ENCODE assay signal across 8 mouse cellular contexts in genomic region chr8:107576702-107577101, GRCm38 (mm10). TPM values are rescaled to one million over a fixed set of nuclear protein-coding genes. Genes with fewer than 3 reads are reported as not detected.
DNase-seq lines count a peak whose midpoint lies in the region; ATAC-seq and TF ChIP-seq lines count a peak whose summit lies in the region.

No protein-coding gene starts in this region.

- peak; percentile 78 for ATAC-seq in erythroblast, adult 5-6 weeks (replicated peaks; ENCODE audit: low FRiP score, poor library complexity, severe bottlenecking)
- 0 out of 2 replicates have a peak, but pooled peaks have one; percentile 34 for ATAC-seq in heart, embryonic 12.5 days (ENCODE audit: insufficient number of reproducible peaks, low FRiP score)
- peak; percentile 75 for ATAC-seq in kidney, embryonic 16.5 days (ENCODE audit: low FRiP score, low TSS enrichment)
- peak; percentile 26; the same call in 1 of the 2 replicates for ATAC-seq in stomach, embryonic 16.5 days (ENCODE audit: insufficient read depth, low FRiP score)

- TF ChIP-seq POLR2A in bone marrow macrophage, adult 2 months (IDR thresholded peaks at IDR 0.05; ENCODE audit: borderline replicate concordance, low read depth, low read length), result no peak
- no peak for TF ChIP-seq POLR2A in liver, adult 2 months (IDR thresholded peaks at IDR 0.05; ENCODE audit: extremely low read depth, insufficient read depth, low read length)

- peak overlapping the region; percentile 24; the same call in 1 of the 2 replicates for H3K9ac ChIP-seq in heart, embryonic 12.5 days
- H3K9ac ChIP-seq in kidney, embryonic 16.5 days (replicated peaks; ENCODE audit: low read length), result peak overlapping the region; percentile 61
- H3K9ac ChIP-seq in liver, adult 2 months (ENCODE audit: low read depth, low read length), result peak overlapping the region; percentile 66; the same call in 1 of the 2 replicates
- peak overlapping the region; percentile 67 for H3K9ac ChIP-seq in stomach, embryonic 16.5 days (ENCODE audit: low read length)

- peak; percentile 61 for DNase-seq in CD4-positive helper T cell, adult 2 months (ENCODE audit: low read depth, low spot score)
- peak; percentile 62 for DNase-seq in liver, adult 2 months (ENCODE audit: extremely low read depth, low read depth, low spot score)
- DNase-seq in natural killer cell, adult 2 months (ENCODE audit: low spot score in 2 of 2), result peak; percentile 58 to 68

- no peak overlapping the region for H3K4me3 ChIP-seq in bone marrow macrophage, adult 2 months (ENCODE audit: insufficient read depth, low read length)
- H3K4me3 ChIP-seq in heart, embryonic 12.5 days, result 0 out of 2 replicates have a peak overlapping the region, but pooled peaks have one; percentile 6
- H3K4me3 ChIP-seq in kidney, embryonic 16.5 days (ENCODE audit: low read length), result 0 out of 2 replicates have a peak overlapping the region, but pooled peaks have one; percentile 7
- H3K4me3 ChIP-seq in liver, adult 2 months (ENCODE audit: insufficient read depth, low read depth, low read length), result no peak overlapping the region
- H3K4me3 ChIP-seq in stomach, embryonic 16.5 days (replicated peaks; ENCODE audit: low read length), result peak overlapping the region; percentile 30

- peaks cover 9% of the 10 kb centered on the region for H3K4me1 ChIP-seq in bone marrow macrophage, adult 2 months (ENCODE audit: control insufficient read depth, insufficient read depth, low read length)
- H3K4me1 ChIP-seq in heart, embryonic 12.5 days (replicated peaks), result no peaks in the 10 kb centered on the region
- no peaks in the 10 kb centered on the region for H3K4me1 ChIP-seq in kidney, embryonic 16.5 days (ENCODE audit: insufficient read depth, low read length)
- peaks cover 2% of the 10 kb centered on the region for H3K4me1 ChIP-seq in liver, adult 2 months (ENCODE audit: control insufficient read depth, insufficient read depth, low read length)
- H3K4me1 ChIP-seq in stomach, embryonic 16.5 days (ENCODE audit: control insufficient read depth, insufficient read depth, low read length), result peaks cover 4% of the 10 kb centered on the region; the same call in 1 of the 2 replicates

- TF ChIP-seq CTCF in bone marrow macrophage, adult 2 months (IDR thresholded peaks at IDR 0.05; ENCODE audit: low read depth, low read length), result 0 out of 2 replicates have a peak, but pooled peaks have one; percentile 18
- peak; percentile 62 for TF ChIP-seq CTCF in liver, adult 2 months (IDR thresholded peaks at IDR 0.05; ENCODE audit: low read depth, low read length)

- peaks cover 40% of the 10 kb centered on the region for H3K36me3 ChIP-seq in heart, embryonic 12.5 days
- H3K36me3 ChIP-seq in kidney, embryonic 16.5 days (ENCODE audit: insufficient read depth, low read length), result peaks cover 21% of the 10 kb centered on the region
- peaks cover 23% of the 10 kb centered on the region for H3K36me3 ChIP-seq in liver, adult 2 months (ENCODE audit: control insufficient read depth, insufficient read depth, low read length)
- H3K36me3 ChIP-seq in stomach, embryonic 16.5 days (ENCODE audit: control insufficient read depth, insufficient read depth, low read length), result peaks cover 15% of the 10 kb centered on the region

- peak overlapping the region; percentile 50 for H3K4me2 ChIP-seq in heart, embryonic 12.5 days
- peak overlapping the region; percentile 41 for H3K4me2 ChIP-seq in kidney, embryonic 16.5 days (replicated peaks; ENCODE audit: low read depth, low read length)
- H3K4me2 ChIP-seq in stomach, embryonic 16.5 days (ENCODE audit: low read depth, low read length), result peak overlapping the region; percentile 53

- WGBS in heart, embryonic 12.5 days, result 11% methylated on average over 10 of the region's 10 CpGs
- WGBS in kidney, embryonic 16.5 days, result 10% methylated on average over 10 of the region's 10 CpGs
- WGBS in liver, adult 2 months, result 8% methylated on average over 10 of the region's 10 CpGs
- 7% methylated on average over 10 of the region's 10 CpGs for WGBS in stomach, embryonic 16.5 days

- no peaks in the 10 kb centered on the region for H3K27me3 ChIP-seq in heart, embryonic 12.5 days (replicated peaks)
- no peaks in the 10 kb centered on the region for H3K27me3 ChIP-seq in kidney, embryonic 16.5 days (ENCODE audit: insufficient read depth, low read length)
- H3K27me3 ChIP-seq in liver, adult 2 months (ENCODE audit: control insufficient read depth, insufficient read depth, low read length), result no peaks in the 10 kb centered on the region
- no peaks in the 10 kb centered on the region for H3K27me3 ChIP-seq in stomach, embryonic 16.5 days (ENCODE audit: control insufficient read depth, insufficient read depth, low read length)

- H3K79me2 ChIP-seq in liver, adult 2 months (ENCODE audit: control insufficient read depth, insufficient read depth, low read length), result no peaks in the 10 kb centered on the region

- no peak overlapping the region for H3K27ac ChIP-seq in bone marrow macrophage, adult 2 months (ENCODE audit: insufficient read depth, low read depth, low read length)
- H3K27ac ChIP-seq in heart, embryonic 12.5 days (ENCODE audit: poor library complexity, severe bottlenecking), result no peak overlapping the region
- H3K27ac ChIP-seq in kidney, embryonic 16.5 days (ENCODE audit: low read length), result no peak overlapping the region
- H3K27ac ChIP-seq in liver, adult 2 months (replicated peaks; ENCODE audit: insufficient read depth, low read depth, low read length), result no peak overlapping the region
- no peak overlapping the region for H3K27ac ChIP-seq in stomach, embryonic 16.5 days (ENCODE audit: low read length)

- H3K9me3 ChIP-seq in heart, embryonic 12.5 days (replicated peaks), result no peaks in the 10 kb centered on the region
- no peaks in the 10 kb centered on the region for H3K9me3 ChIP-seq in kidney, embryonic 16.5 days (ENCODE audit: low read length)
- no peaks in the 10 kb centered on the region for H3K9me3 ChIP-seq in stomach, embryonic 16.5 days (replicated peaks; ENCODE audit: control insufficient read depth, low read length)

RNA-seq across cellular contexts. Expression of gene Psmd7, which starts 11.6 kb away (rescaled TPM):
- polyA plus RNA-seq in bone marrow macrophage, adult 2 months (2012; ENCODE audit: insufficient read depth, insufficient read length, missing spikeins), result 74.3 and 77.5 TPM in 2 replicates
- 45.5 and 49.7 TPM in 2 replicates for total RNA-seq in erythroblast, adult 5-6 weeks (2015; ENCODE audit: low replicate concordance)
- total RNA-seq in erythroblast, adult 5-6 weeks (2017; ENCODE audit: low replicate concordance), result 24.5 and 27.7 TPM in 2 replicates
- 199 and 203 TPM in 2 replicates for polyA plus RNA-seq in heart, embryonic 12.5 days (2016; fragmentation: Nextera tagmentation; extraction: Ambion mirVana)
- polyA plus RNA-seq in kidney, embryonic 16.5 days (2015; fragmentation: Nextera tagmentation; extraction: Ambion mirVana), result 237 and 246 TPM in 2 replicates
- total RNA-seq in liver, adult 2 months (2014; rRNA removed), result 26.6 and 32.7 TPM in 2 replicates
- polyA plus RNA-seq in liver, adult 2 months (2012; rRNA removed), result 48.6 and 49.9 TPM in 2 replicates
- 223 and 227 TPM in 2 replicates for polyA plus RNA-seq in stomach, embryonic 16.5 days (2015; fragmentation: Nextera tagmentation; extraction: Ambion mirVana)

Comparison
In these comparisons a context has a peak if more than half of its experiments do, and no peak if none do; other contexts are left out.
1. H3K4me3 ChIP-seq: peak in heart, embryonic 12.5 days (single experiment), kidney, embryonic 16.5 days (single experiment) and stomach, embryonic 16.5 days (single experiment); none in bone marrow macrophage, adult 2 months (single experiment) and liver, adult 2 months (single experiment).
2. ATAC-seq: peak in every context shown above with its lines; median percentile 78 in erythroblast, adult 5-6 weeks; 75 in kidney, embryonic 16.5 days; 34 in heart, embryonic 12.5 days; 26 in stomach, embryonic 16.5 days.
3. Peak in every context shown above with its lines, with median percentiles within 50 percentile points of each other: DNase-seq, H3K4me2 ChIP-seq and H3K9ac ChIP-seq.